Mouse (Mus musculus) limb, embryonic 11.5 days (tissue): ENCODE measurements around the gene Chpf2. TPM values are rescaled to one million over a fixed set of nuclear protein-coding genes. Genes with fewer than 3 reads are reported as not detected.

Experiments used
- ATAC-seq: fragments of 200-750 bp; cut with Nextera tagmentation; 2 replicates; pipeline ENCODE4 v1.8.0; 2017; ENCODE audit warnings: low read depth; ENCODE audit not compliant: insufficient number of reproducible peaks, low FRiP score, low TSS enrichment
- DNase-seq: peaks from one replicate; pipeline ENCODE4 v3.0.0-alpha.2; 2015; ENCODE audit warnings: low spot score
- H3K27ac ChIP-seq: fragments of 300-500 bp; sonication (generic); replicated peaks from 2 replicates; pipeline ENCODE4 v1.5.1; 2014; ENCODE audit warnings: low read depth, mild to moderate bottlenecking, low read length
- H3K27me3 ChIP-seq: fragments of 300-500 bp; sonication (generic); 2 replicates; pipeline ENCODE4 v1.6.1; 2014; ENCODE audit warnings: mild to moderate bottlenecking, low read length, mixed read lengths; ENCODE audit not compliant: control insufficient read depth, insufficient read depth
- H3K36me3 ChIP-seq: fragments of 300-500 bp; sonication (generic); 2 replicates; pipeline ENCODE4 v1.6.1; 2014; ENCODE audit warnings: mild to moderate bottlenecking, low read length, moderate library complexity, mixed read lengths; ENCODE audit not compliant: control insufficient read depth, insufficient read depth
- H3K4me1 ChIP-seq: fragments of 300-500 bp; sonication (generic); 2 replicates; pipeline ENCODE4 v1.6.1; 2014; ENCODE audit warnings: low read length, mixed read lengths; ENCODE audit not compliant: control insufficient read depth, insufficient read depth
- H3K4me2 ChIP-seq: fragments of 300-500 bp; sonication (generic); 2 replicates; pipeline ENCODE4 v1.6.1; 2014; ENCODE audit warnings: low read depth, mild to moderate bottlenecking, moderate library complexity; ENCODE audit not compliant: severe bottlenecking
- H3K4me3 ChIP-seq: fragments of 300-500 bp; sonication (generic); 2 replicates; pipeline ENCODE4 v1.5.1; 2014; ENCODE audit warnings: low read depth, low read length
- H3K9ac ChIP-seq: fragments of 300-500 bp; sonication (generic); 2 replicates; pipeline ENCODE4 v1.6.1; 2014; ENCODE audit warnings: mild to moderate bottlenecking, low read length
- H3K9me3 ChIP-seq: fragments of 300-500 bp; sonication (generic); 2 replicates; pipeline ENCODE4 v1.6.1; 2016; ENCODE audit warnings: low read length; ENCODE audit not compliant: control insufficient read depth
- WGBS: fragments of 180-500 bp; shearing (Covaris S2); extraction: QIAGEN DNeasy Blood & Tissue Kit; methylation state at CpG from one replicate; pipeline ENCODE4 v1.1.7; 2014; 5-methylcytosine and 5-hydroxymethylcytosine counted together
- polyA plus RNA-seq: library from polyadenylated mRNA; unstranded; fragments of >200 nt; fragmentation: Nextera tagmentation; extraction: Ambion mirVana; gene quantifications from 2 replicates; pipeline ENCODE4 v1.2.1, GENCODE M21; 2014

Chpf2 gene
- polyA plus RNA-seq, 1 experiment from 2014 or later: 9.0 TPM

DNA sequence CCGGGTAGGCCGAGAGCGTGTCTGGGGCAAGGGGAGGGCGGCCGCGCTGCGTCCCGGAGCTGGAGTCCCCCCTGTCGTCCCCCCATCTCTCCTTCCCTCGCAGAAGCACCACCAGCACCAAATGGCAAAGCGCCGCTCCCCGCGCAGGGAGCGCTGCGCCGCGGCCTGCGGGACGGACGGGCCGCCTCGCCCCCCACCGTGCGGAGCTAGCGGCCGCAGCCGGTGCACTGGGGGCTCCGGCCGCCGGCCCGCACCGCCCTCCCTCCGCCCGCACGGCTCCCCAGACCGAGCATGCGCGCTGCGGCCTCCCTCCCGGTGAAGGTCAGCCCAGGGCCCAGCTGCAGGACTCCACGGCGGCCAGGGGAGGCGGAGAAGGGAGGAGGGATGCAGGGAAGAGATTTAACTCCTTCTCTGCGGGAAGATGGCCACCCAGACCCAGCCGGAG is 18.1 kb downstream of the Chpf2 start:
- ATAC-seq (peak; percentile 53), DNase-seq (peak; percentile 92)
- H3K4me1 ChIP-seq: peaks cover 53% of the 10 kb centered on the region
- peak overlapping the region; percentile 68 for H3K4me2 ChIP-seq
- no peaks in the 10 kb centered on the region for H3K9me3 ChIP-seq
- peak overlapping the region; percentile 47 for H3K4me3 ChIP-seq
- H3K27ac ChIP-seq: peak overlapping the region; percentile 96
- no peaks in the 10 kb centered on the region for H3K27me3 ChIP-seq
- WGBS: under 1% methylated on average over 45 of the region's 46 CpGs
- no peaks in the 10 kb centered on the region for H3K36me3 ChIP-seq
- peak overlapping the region; percentile 85 for H3K9ac ChIP-seq

- DNase-seq (no peak), ATAC-seq (no peak)
- peaks cover 50% of the 10 kb centered on the region for H3K4me1 ChIP-seq
- H3K27ac ChIP-seq: peak overlapping the region; percentile 96
- no peaks in the 10 kb centered on the region for H3K27me3 ChIP-seq
- 7% methylated on average over 6 of the region's 6 CpGs for WGBS
- no peaks in the 10 kb centered on the region for H3K36me3 ChIP-seq
- H3K4me2 ChIP-seq: peak overlapping the region; percentile 68
- H3K4me3 ChIP-seq: peak overlapping the region; percentile 47
- peak overlapping the region; percentile 85 for H3K9ac ChIP-seq
- no peaks in the 10 kb centered on the region for H3K9me3 ChIP-seq
These were observed 18.9 kb downstream of the Chpf2 start for GRCm38 (mm10) chr5:24605321-24605979.

- Histone ChIP-seq H3K4me2 (peak overlapping the region; percentile 68), H3K9me3 (no peaks in the 10 kb centered on the region), H3K27ac (peak overlapping the region; percentile 42; the same call in 1 of the 2 replicates), H3K4me3 (no peak overlapping the region), H3K4me1 (peaks cover 43% of the 10 kb centered on the region), H3K36me3 (no peaks in the 10 kb centered on the region), H3K27me3 (no peaks in the 10 kb centered on the region), H3K9ac (peak overlapping the region; percentile 85)
- DNase-seq (no peak), ATAC-seq (no peak)
- 23% methylated on average over 14 of the region's 14 CpGs for WGBS
These were observed 19.6 kb downstream of the Chpf2 start for GRCm38 (mm10) chr5:24605980-24606665.

- DNase-seq (no peak), ATAC-seq (no peak)
- Histone ChIP-seq H3K36me3 (no peaks in the 10 kb centered on the region), H3K27me3 (no peaks in the 10 kb centered on the region), H3K4me1 (peaks cover 24% of the 10 kb centered on the region), H3K9me3 (no peaks in the 10 kb centered on the region), H3K27ac (no peak overlapping the region), H3K9ac (no peak overlapping the region), H3K4me3 (no peak overlapping the region), H3K4me2 (no peak overlapping the region)
- WGBS: 22% methylated on average over 5 of the region's 5 CpGs
These were observed 22.8 kb downstream of the Chpf2 start for GRCm38 (mm10) chr5:24609388-24609787.

GRCm38 (mm10) chr5:24611366-24612301 is 25.1 kb downstream of the Chpf2 start:
- Histone ChIP-seq H3K4me3 (no peak overlapping the region), H3K9me3 (no peaks in the 10 kb centered on the region), H3K4me1 (peaks cover 8% of the 10 kb centered on the region), H3K9ac (no peak overlapping the region), H3K27ac (no peak overlapping the region), H3K36me3 (no peaks in the 10 kb centered on the region), H3K4me2 (no peak overlapping the region), H3K27me3 (no peaks in the 10 kb centered on the region)
- 60% methylated on average over 7 of the region's 7 CpGs for WGBS
- no peak for ATAC-seq
- DNase-seq: no peak

GRCm38 (mm10) chr5:24612302-24612649 is 25.7 kb downstream of the Chpf2 start:
- no peaks in the 10 kb centered on the region for H3K36me3 ChIP-seq
- ATAC-seq: no peak
- no peaks in the 10 kb centered on the region for H3K9me3 ChIP-seq
- no peak overlapping the region for H3K9ac ChIP-seq
- 0 out of 2 replicates have a peak, but pooled peaks cover 3% of the 10 kb centered on the region for H3K4me1 ChIP-seq
- H3K4me2 ChIP-seq: no peak overlapping the region
- H3K27ac ChIP-seq: no peak overlapping the region
- DNase-seq: no peak
- no peaks in the 10 kb centered on the region for H3K27me3 ChIP-seq
- 86% methylated on average over 5 of the region's 5 CpGs for WGBS
- H3K4me3 ChIP-seq: no peak overlapping the region

DNA sequence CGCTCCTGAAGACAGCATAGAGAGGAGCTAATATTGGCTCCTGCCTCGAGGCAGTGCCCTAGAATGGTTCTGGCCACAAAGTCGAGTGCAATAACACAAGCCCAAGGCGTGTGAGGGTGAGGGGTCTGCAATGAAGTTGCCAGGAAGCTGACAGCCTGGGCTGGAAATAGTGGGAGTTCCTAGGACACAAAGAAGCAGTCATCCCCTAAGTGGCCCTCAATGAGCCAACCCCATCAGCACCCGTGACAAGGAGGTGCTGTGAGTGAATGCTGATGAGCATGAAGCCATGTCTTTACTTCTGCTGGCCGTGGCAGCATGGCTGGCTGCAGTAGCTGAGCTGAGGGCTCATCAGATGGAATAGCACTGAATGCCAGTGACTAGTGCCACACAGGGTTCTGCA is 28.6 kb downstream of the Chpf2 start:
- 74% methylated on average over 6 of the region's 6 CpGs for WGBS
- Histone ChIP-seq H3K4me1 (0 out of 2 replicates have a peak, but pooled peaks cover 3% of the 10 kb centered on the region), H3K4me3 (no peak overlapping the region), H3K27ac (no peak overlapping the region), H3K9me3 (no peaks in the 10 kb centered on the region), H3K27me3 (no peaks in the 10 kb centered on the region), H3K9ac (no peak overlapping the region), H3K36me3 (no peaks in the 10 kb centered on the region), H3K4me2 (no peak overlapping the region)
- DNase-seq: no peak
- ATAC-seq: no peak

DNA sequence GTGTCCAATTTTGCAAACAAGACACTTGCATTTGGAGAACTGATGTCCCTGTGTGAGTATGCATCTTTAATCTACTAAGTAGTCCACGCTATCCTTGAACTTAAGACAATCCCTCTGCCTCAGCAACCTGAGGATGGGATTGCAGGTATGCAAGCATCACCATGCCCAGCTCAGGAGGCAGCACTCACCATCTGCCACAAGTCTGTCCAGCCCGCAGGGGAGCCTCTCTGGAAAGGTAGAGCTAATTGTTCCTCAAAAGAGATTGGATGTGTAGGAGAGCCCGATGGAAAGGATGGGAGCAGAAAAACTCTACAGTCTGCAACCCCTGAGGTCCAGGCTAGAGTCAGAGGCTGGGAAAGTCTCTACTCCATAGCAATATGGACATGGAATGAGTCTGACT is 32.4 kb downstream of the Chpf2 start:
- no peaks in the 10 kb centered on the region for H3K9me3 ChIP-seq
- DNase-seq (no peak), ATAC-seq (no peak)
- no peak overlapping the region for H3K4me2 ChIP-seq
- WGBS: 79% methylated on average over 3 of the region's 3 CpGs
- no peak overlapping the region for H3K27ac ChIP-seq
- H3K27me3 ChIP-seq: peaks cover 17% of the 10 kb centered on the region
- peaks cover 2% of the 10 kb centered on the region; the same call in 1 of the 2 replicates for H3K4me1 ChIP-seq
- no peak overlapping the region for H3K9ac ChIP-seq
- no peaks in the 10 kb centered on the region for H3K36me3 ChIP-seq
- H3K4me3 ChIP-seq: no peak overlapping the region
